Mouse (Mus musculus): Measurements from ENCODE around the gene Jaml. TPM values are rescaled to one million over a fixed set of nuclear protein-coding genes. Genes with fewer than 3 reads are reported as not detected.

Gene Jaml
- total and polyA plus RNA-seq, 3 experiments: not detected

GRCm38 (mm10) chr9:45058304-45058940 is 20.6 kb upstream of the Jaml start:
- no peaks in the 10 kb centered on the region for H3K9me3 ChIP-seq (replicated peaks; ENCODE audit: insufficient read depth, low read length)
- no peak for DNase-seq (ENCODE audit: low read depth, low spot score)
- peaks cover 21 to 44% of the 10 kb centered on the region in 2 experiments for H3K27me3 ChIP-seq (ENCODE audit: control insufficient read depth in 1 of 2, insufficient read depth in 2 of 2, low read length in 2 of 2)
- no peaks in the 10 kb centered on the region for H3K4me1 ChIP-seq (ENCODE audit: control insufficient read depth in 1 of 2, insufficient read depth in 2 of 2, low read length in 2 of 2)
- H3K36me3 ChIP-seq (ENCODE audit: control insufficient read depth in 1 of 2, insufficient read depth in 2 of 2, low read length in 2 of 2): no peaks in the 10 kb centered on the region
- no peak overlapping the region for H3K4me3 ChIP-seq (ENCODE audit: control insufficient read depth in 1 of 2, insufficient read depth in 1 of 2, low read depth in 2 of 2, low read length in 2 of 2)
- no peak for TF ChIP-seq TBP (IDR thresholded peaks at IDR 0.05; ENCODE audit: low read depth, low read length)
- no peak for TF ChIP-seq SIN3A (IDR thresholded peaks at IDR 0.05; ENCODE audit: low read length)
- no peak for TF ChIP-seq ZKSCAN1 (IDR thresholded peaks at IDR 0.05; ENCODE audit: low read depth, low read length)
- TF ChIP-seq MYC (IDR thresholded peaks at IDR 0.05; ENCODE audit: low read depth, low read length): no peak
- TF ChIP-seq GABPA (IDR thresholded peaks at IDR 0.05; ENCODE audit: low read depth, low read length): no peak
- H3K9ac ChIP-seq (ENCODE audit: control insufficient read depth, low read depth, low read length, poor library complexity, severe bottlenecking): no peak overlapping the region
- no peak overlapping the region for H3K27ac ChIP-seq (ENCODE audit: control insufficient read depth, low read depth, low read length)
- H3K79me2 ChIP-seq (ENCODE audit: control insufficient read depth, insufficient read depth, low read length, poor library complexity): no peaks in the 10 kb centered on the region

GRCm38 (mm10) chr9:45060151-45060550 is 18.8 kb upstream of the Jaml start:
- TF ChIP-seq E2F4 (IDR thresholded peaks at IDR 0.05; ENCODE audit: borderline replicate concordance, low read depth, low read length) (no peak), NELFE (IDR thresholded peaks at IDR 0.05; ENCODE audit: low read depth, low read length) (no peak), JUND (IDR thresholded peaks at IDR 0.05; ENCODE audit: low read depth, low read length) (no peak), MAZ (IDR thresholded peaks at IDR 0.05; ENCODE audit: low read depth, low read length) (no peak), CHD2 (IDR thresholded peaks at IDR 0.05; ENCODE audit: low read length) (no peak), ETS1 (IDR thresholded peaks at IDR 0.05; ENCODE audit: low read depth, low read length) (no peak), ZMIZ1 (IDR thresholded peaks at IDR 0.05; ENCODE audit: low read depth, low read length) (no peak), EP300 (IDR thresholded peaks at IDR 0.05; ENCODE audit: low read depth in 1 of 2, low read length in 2 of 2) (no peak)
- Histone ChIP-seq H3K9ac (ENCODE audit: control insufficient read depth, low read depth, low read length, poor library complexity, severe bottlenecking) (no peak overlapping the region), H3K27me3 (ENCODE audit: control insufficient read depth in 1 of 2, insufficient read depth in 2 of 2, low read length in 2 of 2) (peaks cover 27 to 40% of the 10 kb centered on the region in 2 experiments), H3K4me1 (ENCODE audit: control insufficient read depth in 1 of 2, insufficient read depth in 2 of 2, low read length in 2 of 2) (no peaks in the 10 kb centered on the region), H3K4me3 (ENCODE audit: control insufficient read depth in 1 of 2, insufficient read depth in 1 of 2, low read depth in 2 of 2, low read length in 2 of 2) (no peak overlapping the region), H3K36me3 (ENCODE audit: control insufficient read depth in 1 of 2, insufficient read depth in 2 of 2, low read length in 2 of 2) (no peaks in the 10 kb centered on the region), H3K79me2 (ENCODE audit: control insufficient read depth, insufficient read depth, low read length, poor library complexity) (no peaks in the 10 kb centered on the region), H3K9me3 (replicated peaks; ENCODE audit: insufficient read depth, low read length) (no peaks in the 10 kb centered on the region), H3K27ac (ENCODE audit: control insufficient read depth, low read depth, low read length) (no peak overlapping the region)
- DNase-seq (ENCODE audit: low read depth, low spot score): no peak

- Histone ChIP-seq H3K9me3 (replicated peaks; ENCODE audit: insufficient read depth, low read length) (no peaks in the 10 kb centered on the region), H3K36me3 (ENCODE audit: control insufficient read depth in 1 of 2, insufficient read depth in 2 of 2, low read length in 2 of 2) (no peaks in the 10 kb centered on the region), H3K4me3 (ENCODE audit: control insufficient read depth in 1 of 2, insufficient read depth in 1 of 2, low read depth in 2 of 2, low read length in 2 of 2) (no peak overlapping the region), H3K27ac (ENCODE audit: control insufficient read depth, low read depth, low read length) (no peak overlapping the region), H3K9ac (ENCODE audit: control insufficient read depth, low read depth, low read length, poor library complexity, severe bottlenecking) (no peak overlapping the region), H3K79me2 (ENCODE audit: control insufficient read depth, insufficient read depth, low read length, poor library complexity) (no peaks in the 10 kb centered on the region), H3K27me3 (ENCODE audit: control insufficient read depth in 1 of 2, insufficient read depth in 2 of 2, low read length in 2 of 2) (peaks cover 28 to 43% of the 10 kb centered on the region in 2 experiments), H3K4me1 (ENCODE audit: control insufficient read depth in 1 of 2, insufficient read depth in 2 of 2, low read length in 2 of 2) (no peaks in the 10 kb centered on the region)
- no peak for TF ChIP-seq MAFK (IDR thresholded peaks at IDR 0.05; ENCODE audit: borderline replicate concordance, low read depth, low read length)
- TF ChIP-seq MYC (IDR thresholded peaks at IDR 0.05; ENCODE audit: low read depth, low read length): no peak
- no peak for TF ChIP-seq CHD1 (IDR thresholded peaks at IDR 0.05; ENCODE audit: low read depth, low read length)
- no peak for DNase-seq (ENCODE audit: low read depth, low spot score)
These were observed 16.3 kb upstream of the Jaml start for GRCm38 (mm10) chr9:45062677-45063076.
